Mouse (Mus musculus) embryonic fibroblast, embryonic 13.5 days (primary cell): ENCODE results near the gene Cntfr. TPM values are rescaled to one million over a fixed set of nuclear protein-coding genes. Genes with fewer than 3 reads are reported as not detected.

Source experiments
- H3K27ac ChIP-seq: 2 replicates; pipeline ENCODE4 v1.5.1; 2012; ENCODE audit warnings: low read length, control low read depth, inconsistent platforms; ENCODE audit not compliant: insufficient read depth
- H3K4me1 ChIP-seq: 2 replicates; pipeline ENCODE4 v1.6.1; 2011; ENCODE audit warnings: low read length; ENCODE audit not compliant: control insufficient read depth, insufficient read depth
- H3K4me3 ChIP-seq: 2 replicates; pipeline ENCODE4 v1.5.1; 2011; ENCODE audit warnings: mild to moderate bottlenecking, control low read depth, low read length; ENCODE audit not compliant: insufficient read depth
- CTCF ChIP-seq: IDR thresholded peaks from 2 replicates; pipeline ENCODE4 v1.5.1; 2011; ENCODE audit warnings: mild to moderate bottlenecking, control low read depth, low read length, moderate library complexity, borderline replicate concordance; ENCODE audit not compliant: insufficient read depth
- POLR2A ChIP-seq: IDR thresholded peaks from 2 replicates; pipeline ENCODE4 v1.6.1; 2011; ENCODE audit warnings: low read depth, mild to moderate bottlenecking, control low read depth, low read length, moderate library complexity
- polyA plus RNA-seq: library from polyadenylated mRNA; stranded (reverse); fragments of >200 nt; gene quantifications from 2 replicates; pipeline ENCODE4 v1.2.4, GENCODE M21; 2011; ENCODE audit warnings: low read depth; ENCODE audit not compliant: missing spikeins, insufficient read length

The Cntfr gene
- polyA plus RNA-seq, 1 experiment: 4.3 TPM

DNA sequence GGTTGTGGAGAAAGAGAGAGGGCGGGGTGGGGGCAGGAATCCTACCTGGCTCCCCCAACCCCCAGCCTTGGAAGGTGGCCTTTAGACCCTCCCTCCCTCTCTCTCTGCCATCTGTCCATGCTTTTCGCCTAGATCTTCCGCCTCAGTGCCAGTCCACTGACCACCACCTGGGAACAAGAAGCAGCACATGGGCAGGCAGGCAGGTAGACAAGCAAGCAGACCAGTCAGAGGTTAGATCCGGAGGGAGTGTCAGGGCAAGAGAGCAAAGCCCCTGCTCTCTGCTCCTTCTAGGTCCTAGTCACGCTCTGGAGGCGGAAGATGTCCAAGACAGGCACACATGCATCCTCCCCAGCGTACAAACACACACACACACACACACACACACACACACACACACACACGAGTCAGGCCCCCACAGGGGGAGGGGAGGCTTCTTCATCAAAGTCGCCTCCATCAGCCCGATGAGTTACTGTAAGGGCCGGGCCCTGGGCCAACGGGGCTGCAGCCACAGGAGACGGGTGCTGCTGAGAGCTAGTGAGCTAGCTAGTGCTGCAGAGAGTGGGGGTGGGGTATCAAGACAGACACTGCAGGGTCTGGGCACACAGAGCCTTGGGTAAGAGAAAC, 19.8 kb downstream of the Cntfr start:
- TF ChIP-seq POLR2A: no peak
- no peak for TF ChIP-seq CTCF
- Histone ChIP-seq H3K27ac (no peak overlapping the region), H3K4me1 (peaks cover 10% of the 10 kb centered on the region), H3K4me3 (no peak overlapping the region)

DNA sequence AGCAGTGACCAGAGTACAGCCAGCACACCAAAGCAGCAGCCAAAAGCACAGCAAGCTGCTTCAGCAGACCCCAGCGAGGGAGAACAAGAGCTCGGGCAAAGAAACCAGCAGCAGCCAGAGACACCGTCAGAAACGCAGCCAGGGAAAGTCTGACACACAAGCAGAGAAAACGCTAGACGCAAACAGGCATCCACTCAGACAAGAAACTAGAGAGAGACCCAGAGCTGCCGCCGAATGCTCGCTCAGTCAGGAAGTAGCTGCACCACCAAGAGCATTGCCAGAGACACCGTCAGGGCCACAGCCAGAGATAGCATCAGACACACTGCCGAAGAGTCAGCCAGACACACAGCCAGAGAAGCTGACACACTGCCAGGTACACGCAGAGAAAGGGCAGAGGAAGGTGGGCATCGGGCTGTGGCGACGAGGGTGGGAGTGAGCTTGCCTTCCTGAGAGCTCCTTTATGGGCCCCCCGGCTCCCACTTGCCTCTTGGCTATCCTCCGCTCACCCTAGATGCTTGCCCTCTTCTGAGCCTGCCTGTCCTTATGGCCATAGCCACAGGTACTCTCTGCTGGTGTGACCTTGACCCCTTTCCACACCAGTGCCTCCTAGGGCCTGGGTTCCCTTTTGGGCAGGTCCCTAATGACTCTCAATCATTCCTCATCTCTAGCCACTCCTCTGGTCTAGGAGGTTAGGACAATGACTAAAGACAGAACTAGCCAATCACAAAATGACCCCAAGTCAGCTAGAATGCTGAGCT, 20.5 kb downstream of the Cntfr start:
- TF ChIP-seq POLR2A (no peak), CTCF (no peak)
- Histone ChIP-seq H3K4me1 (peaks cover 10% of the 10 kb centered on the region), H3K27ac (no peak overlapping the region), H3K4me3 (no peak overlapping the region)

DNA sequence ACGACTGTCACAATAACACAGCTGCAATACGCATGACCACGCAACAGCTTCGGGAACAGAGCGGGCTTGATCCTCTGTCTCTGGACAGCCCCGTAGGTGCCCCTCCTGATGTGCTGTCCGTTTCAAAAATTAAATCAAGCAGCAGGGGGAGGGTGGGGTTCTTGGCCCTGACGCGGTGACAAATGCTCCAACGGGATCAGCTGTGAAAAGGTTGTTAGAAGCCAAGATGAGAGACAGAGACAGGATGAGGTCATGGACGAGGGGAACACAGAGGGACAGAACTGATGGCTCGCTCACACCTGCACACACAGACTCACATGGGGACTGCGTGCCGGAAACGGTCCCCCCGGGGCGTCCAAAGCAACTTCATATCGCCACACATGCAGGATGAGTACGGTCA, 23.7 kb downstream of the Cntfr start:
- H3K4me3 ChIP-seq: no peak overlapping the region
- TF ChIP-seq CTCF: no peak
- no peak for TF ChIP-seq POLR2A
- H3K27ac ChIP-seq: no peak overlapping the region
- H3K4me1 ChIP-seq: peaks cover 17% of the 10 kb centered on the region

DNA sequence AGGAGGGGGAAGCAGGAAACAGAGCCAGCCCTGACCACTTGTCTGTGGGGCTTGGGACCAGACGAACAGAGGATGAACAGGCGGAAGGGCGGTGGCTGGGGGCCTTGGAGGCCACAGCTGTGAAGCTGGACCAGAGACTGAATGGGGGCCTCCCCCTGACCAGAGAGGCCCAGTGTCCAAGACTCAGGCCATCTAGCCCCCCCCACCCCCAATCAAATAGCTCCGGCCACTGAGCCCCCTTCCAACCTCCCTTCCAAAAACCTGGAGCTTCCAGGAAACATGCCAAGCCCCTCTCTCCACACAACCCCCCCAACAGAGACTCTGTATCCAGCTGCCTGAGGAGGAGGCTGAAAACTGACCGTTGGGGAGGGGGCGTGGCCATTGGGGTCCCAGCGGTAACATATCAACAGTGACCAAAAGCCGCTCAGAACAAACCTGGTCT, 24.3 kb downstream of the Cntfr start:
- TF ChIP-seq CTCF (no peak), POLR2A (no peak)
- Histone ChIP-seq H3K4me3 (no peak overlapping the region), H3K27ac (no peak overlapping the region), H3K4me1 (peaks cover 16% of the 10 kb centered on the region)

DNA sequence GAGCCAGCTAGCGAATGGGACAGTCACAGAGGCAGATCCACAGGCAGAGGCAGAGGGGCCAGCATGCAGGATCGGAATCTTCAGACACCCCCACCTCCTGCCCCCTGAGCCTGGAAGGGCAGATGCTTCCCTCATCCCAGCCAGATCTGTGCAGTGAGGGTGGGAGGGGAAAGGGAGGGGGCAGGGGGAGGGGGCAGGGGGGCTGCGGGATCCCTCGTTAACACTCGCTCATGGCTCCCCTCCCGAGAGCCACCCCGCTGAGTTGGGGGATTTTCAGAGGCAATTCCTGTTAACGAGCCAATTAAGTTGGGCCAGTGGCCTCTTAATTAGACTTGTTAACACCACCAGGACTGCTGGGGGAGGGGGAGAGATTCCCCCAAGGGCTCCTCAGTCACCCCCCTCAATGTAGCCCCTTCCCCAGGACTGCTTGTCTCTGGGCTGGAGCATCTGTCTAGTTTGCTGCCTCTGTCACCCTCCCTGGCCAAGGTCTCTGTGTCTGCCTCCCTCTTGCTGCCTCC, 24.9 kb downstream of the Cntfr start:
- no peak overlapping the region for H3K27ac ChIP-seq
- no peak overlapping the region for H3K4me3 ChIP-seq
- TF ChIP-seq POLR2A: no peak
- no peak for TF ChIP-seq CTCF

DNA sequence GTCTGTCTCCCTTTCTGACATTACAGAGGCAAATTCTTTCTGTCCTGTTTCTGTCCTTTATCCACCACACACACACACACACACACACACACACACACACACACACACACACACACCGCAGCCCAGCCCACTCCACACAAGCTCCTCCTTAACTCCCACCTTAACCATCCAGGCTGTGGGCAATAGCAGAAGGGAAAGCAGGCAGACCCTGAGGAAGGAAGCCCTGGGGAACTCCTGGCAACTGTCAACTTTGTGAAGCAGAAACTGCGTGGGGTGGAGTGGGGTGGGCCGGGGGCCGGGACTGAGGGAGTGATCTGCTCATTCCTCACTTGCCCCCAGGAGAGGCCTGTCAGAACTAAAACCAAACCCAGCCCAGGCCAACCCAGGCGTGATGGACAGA, 25.4 kb downstream of the Cntfr start:
- Histone ChIP-seq H3K27ac (no peak overlapping the region), H3K4me1 (peaks cover 10% of the 10 kb centered on the region; the same call in 1 of the 2 replicates), H3K4me3 (no peak overlapping the region)
- no peak for TF ChIP-seq POLR2A
- TF ChIP-seq CTCF: no peak

More for the DNA sequence above, 24.9 kb downstream of the Cntfr start:
- H3K4me1 ChIP-seq: peaks cover 13% of the 10 kb centered on the region; the same call in 1 of the 2 replicates

DNA sequence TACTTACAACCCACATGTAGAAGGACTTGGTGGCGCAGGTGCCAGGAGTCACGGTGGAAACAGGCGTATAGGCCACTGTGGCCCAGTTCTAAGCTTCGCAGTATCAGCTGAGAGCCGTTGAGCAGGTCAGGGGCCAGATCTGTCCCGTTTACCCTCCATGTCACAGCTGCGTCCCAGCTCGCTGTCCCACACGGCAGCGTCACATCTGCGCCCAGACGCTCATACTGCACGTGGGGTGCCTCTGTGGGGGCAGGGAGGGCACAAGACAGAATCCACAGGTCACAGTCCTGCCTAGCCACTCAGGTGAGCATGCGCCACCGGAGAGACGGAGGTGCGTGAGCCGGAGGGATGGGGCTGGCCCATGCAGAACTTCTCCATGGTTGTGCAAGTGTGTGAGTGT, 26.1 kb downstream of the Cntfr start:
- no peak overlapping the region for H3K27ac ChIP-seq
- 0 out of 2 replicates have a peak, but pooled peaks cover 7% of the 10 kb centered on the region for H3K4me1 ChIP-seq
- H3K4me3 ChIP-seq: no peak overlapping the region
- TF ChIP-seq POLR2A (no peak), CTCF (no peak)

DNA sequence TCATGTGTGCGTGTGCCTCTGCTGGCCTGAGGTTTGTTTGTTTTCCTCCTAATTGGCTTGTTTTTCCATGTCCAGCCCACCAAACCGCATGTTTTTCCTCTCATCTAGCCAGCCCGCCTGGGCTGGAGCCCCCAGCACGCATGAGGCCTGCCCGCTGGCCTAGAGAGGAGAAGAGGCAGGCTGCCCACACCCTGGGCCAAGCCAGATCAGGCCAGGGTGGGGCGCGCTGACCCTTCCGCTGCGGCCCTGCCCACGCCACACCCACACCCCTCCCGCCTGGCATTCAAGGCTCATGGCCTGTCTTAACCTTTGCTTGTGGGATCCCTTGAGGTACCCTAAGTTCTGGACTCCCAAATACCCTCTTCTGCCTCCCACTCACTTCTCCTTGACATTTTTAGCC, 30.2 kb downstream of the Cntfr start:
- 0 out of 2 replicates have a peak, but pooled peaks cover 7% of the 10 kb centered on the region for H3K4me1 ChIP-seq
- no peak overlapping the region for H3K4me3 ChIP-seq
- no peak overlapping the region for H3K27ac ChIP-seq
- TF ChIP-seq CTCF (no peak), POLR2A (no peak)

DNA sequence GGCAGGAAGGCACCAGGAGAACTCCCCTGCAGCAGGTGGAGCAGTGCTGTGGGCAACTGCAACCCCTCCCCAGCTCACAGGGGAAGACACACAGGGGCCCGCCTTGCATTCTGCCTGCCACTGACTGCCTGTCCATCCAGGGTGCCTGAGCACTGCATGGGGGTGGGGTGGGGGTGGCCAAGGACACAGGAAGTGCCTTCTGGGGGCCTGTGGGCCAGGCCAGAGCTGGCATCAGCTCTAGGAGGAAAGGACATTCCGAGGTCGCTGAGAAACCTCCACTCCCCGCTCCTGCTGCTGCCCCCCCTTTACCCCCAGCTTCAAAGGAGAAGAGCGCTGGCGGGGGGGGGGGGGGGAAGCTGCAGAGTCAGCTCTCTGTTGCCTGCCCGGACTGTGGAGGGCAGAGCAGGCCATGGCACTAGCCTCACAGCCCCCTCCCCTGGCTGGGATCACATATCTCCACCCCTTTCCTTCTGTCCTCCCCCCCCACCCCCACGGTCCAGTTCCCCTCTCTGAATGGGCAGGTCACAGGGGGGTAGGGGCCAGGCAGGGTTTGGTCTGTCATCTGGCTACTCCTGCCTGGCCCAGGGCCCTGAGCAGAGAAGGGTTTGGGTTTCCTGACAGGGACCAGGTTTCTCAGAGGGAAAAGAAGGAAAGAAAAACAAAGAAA, 31.7 kb downstream of the Cntfr start:
- Histone ChIP-seq H3K27ac (no peak overlapping the region), H3K4me3 (no peak overlapping the region)

More for the DNA sequence above, 31.7 kb downstream of the Cntfr start:
- no peak for TF ChIP-seq CTCF
- TF ChIP-seq POLR2A: no peak
- 0 out of 2 replicates have a peak, but pooled peaks cover 7% of the 10 kb centered on the region for H3K4me1 ChIP-seq
